Mouse (Mus musculus) cortical plate, adult 2 months (tissue): Measurements from ENCODE around the gene Eif3j1.

Source experiments
- CTCF ChIP-seq: fragments of 200-500 bp; IDR thresholded peaks from 2 replicates; pipeline ENCODE4 v1.5.1; 2011; ENCODE audit warnings: mild to moderate bottlenecking, control low read depth, low read length; ENCODE audit not compliant: insufficient read depth; ENCODE audit errors: extremely low read depth
- POLR2A ChIP-seq: fragments of 200-500 bp; IDR thresholded peaks from 2 replicates; pipeline ENCODE4 v1.6.1; 2011; ENCODE audit warnings: mild to moderate bottlenecking, low read length, control low read depth; ENCODE audit not compliant: insufficient read depth; ENCODE audit errors: extremely low read depth

DNA sequence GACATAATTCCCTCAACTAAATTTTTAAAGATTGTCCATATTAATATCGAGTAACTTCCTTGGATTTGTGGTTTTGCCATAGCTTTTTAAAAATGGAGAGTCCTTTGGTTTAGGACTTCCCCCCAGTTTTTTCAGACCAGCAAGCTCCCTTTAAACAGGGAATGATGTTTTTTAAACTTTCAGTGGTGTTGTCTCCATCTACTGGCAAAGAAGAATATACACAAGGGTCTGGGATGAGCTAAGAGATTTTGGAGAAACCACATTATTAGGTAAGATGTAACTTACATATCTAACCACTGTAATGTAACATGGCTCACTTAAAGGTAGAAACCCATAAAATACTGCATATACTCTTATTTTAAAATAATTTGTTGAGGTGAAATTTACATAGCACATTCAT, 32.6 kb upstream of the Eif3j1 start:
- no peak for TF ChIP-seq CTCF
- no peak for TF ChIP-seq POLR2A
